Mouse (Mus musculus) intestine, postnatal 0 days (tissue): ENCODE measurements around the gene Ttc7. TPM values are rescaled to one million over a fixed set of nuclear protein-coding genes. Genes with fewer than 3 reads are reported as not detected.

Source experiments
- ATAC-seq: fragments of 200-750 bp; cut with Nextera tagmentation; 2 replicates; pipeline ENCODE4 v1.8.0; 2017; ENCODE audit warnings: mild to moderate bottlenecking, moderate TSS enrichment, moderate library complexity
- H3K27ac ChIP-seq: fragments of 300-500 bp; sonication (generic); 2 replicates; pipeline ENCODE4 v1.5.1; 2014; ENCODE audit warnings: mild to moderate bottlenecking, low read depth, low read length, moderate library complexity
- H3K27me3 ChIP-seq: fragments of 300-500 bp; sonication (generic); replicated peaks from 2 replicates; pipeline ENCODE4 v1.6.1; 2014; ENCODE audit warnings: low read length, mixed read lengths; ENCODE audit not compliant: control insufficient read depth, insufficient read depth
- H3K36me3 ChIP-seq: fragments of 300-500 bp; sonication (generic); 2 replicates; pipeline ENCODE4 v1.6.1; 2014; ENCODE audit warnings: mild to moderate bottlenecking, moderate library complexity; ENCODE audit not compliant: control insufficient read depth, insufficient read depth
- H3K4me1 ChIP-seq: fragments of 300-500 bp; sonication (generic); replicated peaks from 2 replicates; pipeline ENCODE4 v1.6.1; 2014; ENCODE audit warnings: antibody characterized with exemption, low read length, mixed read lengths; ENCODE audit not compliant: control insufficient read depth, insufficient read depth
- H3K4me2 ChIP-seq: fragments of 300-500 bp; sonication (generic); replicated peaks from 2 replicates; pipeline ENCODE4 v1.6.1; 2014; ENCODE audit warnings: low read depth, mild to moderate bottlenecking, moderate library complexity
- H3K4me3 ChIP-seq: fragments of 300-500 bp; sonication (generic); 2 replicates; pipeline ENCODE4 v1.5.1; 2014; ENCODE audit warnings: low read depth, low read length
- H3K9ac ChIP-seq: fragments of 300-500 bp; sonication (generic); 2 replicates; pipeline ENCODE4 v1.6.1; 2014; ENCODE audit warnings: mild to moderate bottlenecking, low read depth, low read length
- H3K9me3 ChIP-seq: fragments of 300-500 bp; sonication (generic); 2 replicates; pipeline ENCODE4 v1.6.1; 2016; ENCODE audit warnings: mixed run types; ENCODE audit not compliant: control insufficient read depth
- CTCF ChIP-seq: sonication (generic); IDR thresholded peaks from 2 replicates; pipeline ENCODE4 v1.5.1; 2016; ENCODE audit warnings: low read depth, mild to moderate bottlenecking, control low read depth, antibody characterized with exemption, moderate library complexity
- WGBS: fragments of 180-500 bp; shearing (Covaris S2); extraction: QIAGEN DNeasy Blood & Tissue Kit; methylation state at CpG from one replicate; pipeline ENCODE4 v1.1.7; 2014; 5-methylcytosine and 5-hydroxymethylcytosine counted together
- polyA plus RNA-seq: library from polyadenylated mRNA; unstranded; fragments of >200 nt; fragmentation: Nextera tagmentation; extraction: Ambion mirVana; gene quantifications from 2 replicates; pipeline ENCODE4 v1.2.1, GENCODE M21; 2015

The Ttc7 gene
- polyA plus RNA-seq, 1 experiment from 2014 or later: 61.7 TPM

DNA sequence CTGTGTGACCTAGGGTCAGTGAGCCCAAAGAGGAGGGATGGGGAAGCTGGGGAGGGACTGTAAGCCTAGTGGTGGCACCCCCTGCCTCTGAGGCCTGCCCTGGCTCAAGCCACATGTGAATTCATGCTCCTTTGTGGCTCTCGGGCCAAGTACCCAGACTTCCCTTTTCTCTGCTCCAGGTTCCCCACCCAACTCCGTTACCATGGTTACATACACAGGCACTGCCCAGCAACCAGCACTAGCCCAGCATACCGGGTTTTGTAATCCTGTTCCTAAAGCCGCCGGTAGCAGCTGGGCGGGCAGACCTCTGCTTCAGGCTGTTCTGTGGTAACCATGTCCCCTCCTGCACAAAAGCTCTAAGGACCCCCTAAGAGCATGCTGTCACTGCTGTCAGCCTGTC is 44.3 kb downstream of the Ttc7 start:
- 35% methylated on average over 6 of the region's 6 CpGs for WGBS
- no peak for ATAC-seq
- Histone ChIP-seq H3K9ac (no peak overlapping the region), H3K4me1 (no peaks in the 10 kb centered on the region), H3K27me3 (no peaks in the 10 kb centered on the region), H3K27ac (no peak overlapping the region), H3K4me3 (no peak overlapping the region), H3K36me3 (peaks cover 42% of the 10 kb centered on the region), H3K9me3 (no peaks in the 10 kb centered on the region), H3K4me2 (no peak overlapping the region)
- no peak for TF ChIP-seq CTCF

DNA sequence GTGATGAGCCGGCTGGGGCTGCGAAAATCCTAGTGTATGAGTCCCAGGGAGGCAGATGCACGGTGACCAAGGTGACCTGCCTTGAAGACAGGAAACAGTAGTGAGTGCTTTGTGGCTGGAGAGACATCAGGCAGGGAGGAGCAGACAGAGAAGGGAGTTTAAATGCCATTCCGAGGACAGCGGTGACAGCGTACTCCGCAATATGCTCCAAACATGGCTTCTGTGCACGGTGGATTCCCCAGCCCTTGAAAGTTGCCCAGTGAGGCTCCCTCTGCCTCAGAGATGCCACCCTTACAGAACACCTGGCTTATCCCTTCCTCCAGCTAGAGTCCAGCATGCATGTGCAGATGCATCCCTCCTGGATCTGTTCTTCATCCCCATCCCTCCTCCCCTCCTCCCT is 45.0 kb downstream of the Ttc7 start:
- no peak for TF ChIP-seq CTCF
- Histone ChIP-seq H3K27me3 (no peaks in the 10 kb centered on the region), H3K4me3 (no peak overlapping the region), H3K9me3 (no peaks in the 10 kb centered on the region), H3K4me1 (no peaks in the 10 kb centered on the region), H3K27ac (no peak overlapping the region), H3K4me2 (no peak overlapping the region), H3K9ac (no peak overlapping the region), H3K36me3 (peaks cover 35% of the 10 kb centered on the region; the same call in 1 of the 2 replicates)
- ATAC-seq: no peak
- WGBS: 77% methylated on average over 8 of the region's 8 CpGs

DNA sequence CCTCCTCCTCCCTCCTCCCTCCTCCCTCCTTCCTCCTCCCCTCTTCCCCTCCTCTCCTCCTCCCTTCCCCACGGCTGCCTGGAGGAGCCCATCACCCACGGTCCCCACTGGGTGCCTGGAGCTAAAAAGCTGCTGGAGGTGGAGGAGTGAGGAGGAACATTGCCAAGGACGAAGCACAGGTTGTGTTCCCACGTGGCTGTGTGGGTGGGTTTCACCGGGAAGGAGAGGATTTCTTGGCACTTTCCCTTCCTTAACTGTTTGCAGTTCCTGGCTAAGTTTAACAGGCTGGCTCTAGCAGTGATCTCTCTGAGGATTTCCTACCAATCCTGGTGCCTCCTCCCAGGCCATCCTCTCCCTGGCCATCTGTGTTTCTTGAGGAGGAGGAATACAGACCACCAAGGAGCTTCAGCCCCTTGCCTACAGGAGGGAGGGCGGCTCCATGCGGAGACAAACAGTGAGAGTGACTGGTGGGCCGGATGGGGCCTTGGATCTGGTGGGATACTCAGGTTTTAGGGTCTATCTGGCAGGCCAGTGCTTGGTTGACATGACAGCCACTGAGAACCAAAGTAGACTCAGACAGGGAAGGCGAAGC is 45.6 kb downstream of the Ttc7 start:
- Histone ChIP-seq H3K4me2 (no peak overlapping the region), H3K4me1 (no peaks in the 10 kb centered on the region), H3K36me3 (peaks cover 30% of the 10 kb centered on the region; the same call in 1 of the 2 replicates), H3K9ac (no peak overlapping the region), H3K4me3 (no peak overlapping the region), H3K9me3 (no peaks in the 10 kb centered on the region), H3K27me3 (no peaks in the 10 kb centered on the region), H3K27ac (no peak overlapping the region)
- WGBS: 58% methylated on average over 7 of the region's 9 CpGs
- ATAC-seq: no peak
- TF ChIP-seq CTCF: no peak

DNA sequence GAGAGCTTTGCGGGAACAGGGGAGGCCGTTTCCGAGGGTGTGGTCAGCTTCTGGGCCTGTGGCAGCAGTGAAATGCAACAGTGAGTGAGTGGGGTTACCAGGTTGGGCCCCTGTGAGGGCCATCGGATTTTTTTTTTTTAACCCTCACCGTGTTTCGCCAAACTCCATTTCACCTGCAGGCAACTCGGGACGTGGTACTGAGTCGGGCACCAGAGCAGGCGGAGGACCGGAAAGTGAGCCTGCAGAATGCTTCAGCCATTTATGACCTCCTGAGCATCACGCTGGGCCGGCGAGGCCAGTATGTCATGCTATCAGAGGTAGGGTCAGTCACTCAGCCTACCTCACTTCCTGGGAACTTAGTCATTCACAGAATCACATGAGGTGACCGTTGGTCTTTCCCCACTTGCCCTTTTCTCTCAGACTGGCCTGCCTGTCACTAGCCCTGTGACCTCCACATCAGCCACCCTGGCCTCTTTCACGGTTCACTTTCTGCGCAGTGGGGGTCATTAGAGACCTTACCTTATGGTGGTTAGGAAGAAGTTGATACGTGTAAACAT is 46.5 kb downstream of the Ttc7 start:
- Histone ChIP-seq H3K4me1 (no peaks in the 10 kb centered on the region), H3K36me3 (peaks cover 33% of the 10 kb centered on the region; the same call in 1 of the 2 replicates), H3K9ac (no peak overlapping the region), H3K27me3 (no peaks in the 10 kb centered on the region), H3K4me3 (no peak overlapping the region), H3K27ac (no peak overlapping the region), H3K4me2 (no peak overlapping the region), H3K9me3 (no peaks in the 10 kb centered on the region)
- TF ChIP-seq CTCF: no peak
- ATAC-seq: no peak
- WGBS: 87% methylated on average over 18 of the region's 18 CpGs

DNA sequence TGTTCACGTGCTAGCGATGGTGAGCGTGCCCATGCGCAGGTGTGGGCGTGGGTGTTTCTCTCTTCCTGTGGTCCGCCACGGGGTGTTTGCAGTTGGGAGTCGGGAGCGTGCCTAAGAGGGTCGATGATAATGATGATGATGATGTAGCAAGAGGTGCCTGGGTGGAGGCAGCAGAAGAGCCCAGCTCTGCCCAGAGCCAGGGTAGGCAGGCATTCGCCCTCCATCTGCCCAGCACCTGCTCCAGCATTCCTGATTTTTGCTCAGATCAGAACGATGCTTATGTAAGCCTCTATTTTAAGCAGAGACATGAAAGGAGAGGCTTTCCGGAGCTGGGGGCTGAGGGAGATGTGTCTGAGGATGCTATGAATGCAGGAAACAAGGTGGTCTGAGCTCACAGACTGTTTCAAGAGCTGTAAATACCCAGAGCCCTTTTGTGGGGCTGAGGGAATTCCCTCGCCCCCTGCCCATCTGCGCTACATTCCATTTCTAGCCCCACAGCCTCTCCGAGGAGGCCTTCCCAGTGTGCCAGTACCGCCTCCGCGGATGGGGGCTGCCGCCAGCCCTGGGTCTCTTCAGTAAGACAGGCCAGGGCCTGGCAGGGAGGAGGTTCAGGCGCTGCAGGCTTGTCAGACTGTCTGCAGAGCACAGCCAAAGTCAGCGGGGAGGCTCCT is 47.7 kb downstream of the Ttc7 start:
- no peak overlapping the region for H3K27ac ChIP-seq
- 59% methylated on average over 22 of the region's 22 CpGs for WGBS
- H3K9me3 ChIP-seq: no peaks in the 10 kb centered on the region
- ATAC-seq: no peak
- peaks cover 40% of the 10 kb centered on the region; the same call in 1 of the 2 replicates for H3K36me3 ChIP-seq
- no peaks in the 10 kb centered on the region for H3K27me3 ChIP-seq
- no peak overlapping the region for H3K4me3 ChIP-seq
- H3K4me2 ChIP-seq: no peak overlapping the region
- no peaks in the 10 kb centered on the region for H3K4me1 ChIP-seq
- H3K9ac ChIP-seq: no peak overlapping the region
- TF ChIP-seq CTCF: no peak

DNA sequence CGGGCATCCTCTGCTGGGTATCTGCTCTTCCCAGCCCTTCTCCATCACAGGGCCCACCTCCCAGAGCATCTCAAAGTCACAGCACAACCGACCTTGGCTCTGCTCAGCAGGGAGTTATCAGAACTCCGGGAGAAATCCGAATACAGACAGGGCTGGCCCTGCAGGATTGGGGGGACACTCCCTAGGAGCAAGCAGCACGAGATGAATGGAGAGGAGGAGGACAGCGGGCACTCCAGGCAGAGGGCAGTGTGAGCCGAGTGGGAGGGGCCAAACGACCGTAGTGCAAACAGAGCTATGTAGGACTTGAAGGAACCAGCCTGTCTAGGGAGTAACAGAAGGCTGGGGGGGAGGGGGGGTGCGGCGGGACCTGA is 48.2 kb downstream of the Ttc7 start:
- TF ChIP-seq CTCF: peak; percentile 26; the same call in 1 of the 2 replicates
- peak; percentile 31; the same call in 1 of the 2 replicates for ATAC-seq
- WGBS: 3% methylated on average over 11 of the region's 11 CpGs
- H3K4me2 ChIP-seq: no peak overlapping the region
- peaks cover 44% of the 10 kb centered on the region for H3K36me3 ChIP-seq
- H3K4me1 ChIP-seq: no peaks in the 10 kb centered on the region
- no peaks in the 10 kb centered on the region for H3K27me3 ChIP-seq
- H3K27ac ChIP-seq: no peak overlapping the region
- H3K9ac ChIP-seq: no peak overlapping the region
- no peaks in the 10 kb centered on the region for H3K9me3 ChIP-seq
- no peak overlapping the region for H3K4me3 ChIP-seq
